Mouse (Mus musculus): Measurements from ENCODE around the gene Ahcyl2.

DNA sequence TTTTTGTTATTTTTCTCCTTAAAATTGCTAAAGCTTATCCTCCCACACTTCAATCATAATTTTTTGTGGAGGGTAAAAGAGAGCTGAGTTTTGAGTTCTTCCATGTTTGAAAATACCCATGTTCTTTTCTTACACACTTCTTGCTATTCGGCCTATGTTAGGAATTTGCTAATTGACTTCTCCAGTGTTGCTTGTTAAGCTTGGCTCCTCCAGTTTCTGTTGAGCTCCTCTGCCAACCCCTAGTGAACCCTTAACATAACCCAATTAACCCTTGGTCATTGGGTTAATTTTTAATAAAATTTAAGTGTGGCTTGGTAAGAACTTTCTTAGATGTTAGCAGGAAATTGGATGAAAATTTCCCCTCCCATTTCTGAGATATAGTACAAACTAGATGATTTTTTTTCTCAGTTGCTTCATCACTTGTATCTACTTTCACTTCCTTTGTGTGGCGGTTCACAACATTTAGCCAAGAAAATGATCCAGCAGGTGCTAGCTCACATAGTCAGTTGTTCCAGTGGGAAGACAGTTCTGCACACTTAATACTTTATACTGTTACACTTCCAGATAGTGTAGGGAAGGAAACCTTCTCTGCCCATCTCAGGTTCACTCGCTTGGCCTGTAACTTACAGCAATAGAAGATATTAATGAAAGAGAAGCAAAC, 60.9 kb downstream of the Ahcyl2 start:
- no peak; the same call in 1 of the 2 replicates for TF ChIP-seq EP300 (IDR thresholded peaks at IDR 0.05)
- TF ChIP-seq CTCF (IDR thresholded peaks at IDR 0.05) = no peak

All from lung, postnatal 0 days (tissue).